Mouse (Mus musculus) bone marrow macrophage, adult 2 months (primary cell): ENCODE results near the gene Vmn1r237.

Source experiments
- CTCF ChIP-seq: IDR thresholded peaks from 2 replicates; pipeline ENCODE4 v1.5.1; 2012; ENCODE audit warnings: low read depth, mild to moderate bottlenecking, low read length, moderate library complexity
- POLR2A ChIP-seq: IDR thresholded peaks from 2 replicates; pipeline ENCODE4 v1.6.1; 2012; ENCODE audit warnings: mild to moderate bottlenecking, low read depth, low read length, borderline replicate concordance

GRCm38 (mm10) chr17:21282642-21283041, 29.0 kb upstream of the Vmn1r237 start, which contains the start of gene Vmn1r236:
- TF ChIP-seq CTCF (no peak), POLR2A (no peak)
